ENCODE assay signal across 8 mouse cellular contexts in the genomic region with DNA sequence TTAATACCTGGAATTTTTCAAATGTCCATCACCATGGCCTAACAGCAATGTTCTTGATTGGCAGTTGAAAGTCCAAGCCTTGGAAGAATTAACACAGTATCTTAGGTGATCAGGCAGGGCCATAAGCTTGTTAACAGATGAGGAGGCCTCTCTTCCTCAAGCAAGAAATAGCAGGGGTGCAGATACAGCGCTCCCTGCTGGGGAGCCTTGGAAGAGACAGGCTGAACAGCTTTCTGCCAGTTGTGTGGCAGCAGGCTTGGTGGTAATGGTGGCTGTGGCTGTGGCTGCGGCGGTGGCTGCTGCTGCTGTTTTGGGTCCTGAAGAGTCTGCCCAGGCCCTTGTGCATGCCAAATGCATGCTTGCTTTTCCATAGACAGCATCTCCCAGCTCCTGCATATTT.
DNase-seq lines count a peak whose midpoint lies in the region; ATAC-seq lines count a peak whose summit lies in the region.

No protein-coding gene starts in this region.

- H3K4me3 ChIP-seq in embryonic facial prominence, embryonic 14.5 days (ENCODE audit: low read depth, low read length): no peak overlapping the region
- H3K4me3 ChIP-seq in intestine, embryonic 14.5 days (ENCODE audit: low read depth, low read length): no peak overlapping the region

- no peaks in the 10 kb centered on the region for H3K27me3 ChIP-seq in embryonic facial prominence, embryonic 14.5 days (replicated peaks; ENCODE audit: control insufficient read depth, insufficient read depth, low read length)
- no peaks in the 10 kb centered on the region for H3K27me3 ChIP-seq in intestine, embryonic 14.5 days (replicated peaks; ENCODE audit: control insufficient read depth, insufficient read depth, low read length)

- no peaks in the 10 kb centered on the region for H3K4me1 ChIP-seq in embryonic facial prominence, embryonic 14.5 days (ENCODE audit: control insufficient read depth, insufficient read depth, low read length)
- no peaks in the 10 kb centered on the region for H3K4me1 ChIP-seq in intestine, embryonic 14.5 days (replicated peaks; ENCODE audit: control insufficient read depth, insufficient read depth, low read length)

- no peak overlapping the region for H3K4me2 ChIP-seq in embryonic facial prominence, embryonic 14.5 days (ENCODE audit: low read depth, low read length)
- H3K4me2 ChIP-seq in intestine, embryonic 14.5 days (ENCODE audit: low read length): no peak overlapping the region

- peaks cover 68% of the 10 kb centered on the region for H3K36me3 ChIP-seq in embryonic facial prominence, embryonic 14.5 days (ENCODE audit: control insufficient read depth, insufficient read depth, low read length)
- H3K36me3 ChIP-seq in intestine, embryonic 14.5 days (ENCODE audit: control insufficient read depth, insufficient read depth, low read length): peaks cover 71% of the 10 kb centered on the region

- no peak overlapping the region for H3K27ac ChIP-seq in embryonic facial prominence, embryonic 14.5 days (replicated peaks; ENCODE audit: low read depth, low read length)
- no peak overlapping the region for H3K27ac ChIP-seq in intestine, embryonic 14.5 days (ENCODE audit: low read depth)

- 65% methylated on average over 3 of the region's 3 CpGs for WGBS in embryonic facial prominence, embryonic 14.5 days
- WGBS in intestine, embryonic 14.5 days: 81% methylated on average over 3 of the region's 3 CpGs

- H3K9ac ChIP-seq in embryonic facial prominence, embryonic 14.5 days (ENCODE audit: low read depth, low read length): no peak overlapping the region
- no peak overlapping the region for H3K9ac ChIP-seq in intestine, embryonic 14.5 days (ENCODE audit: low read length)

- no peaks in the 10 kb centered on the region for H3K9me3 ChIP-seq in embryonic facial prominence, embryonic 14.5 days (ENCODE audit: control insufficient read depth, low read length)
- no peaks in the 10 kb centered on the region for H3K9me3 ChIP-seq in intestine, embryonic 14.5 days (ENCODE audit: control insufficient read depth, low read length)

- ATAC-seq in activated CD4-positive, CD25-positive, alpha-beta regulatory T cell, adult 4 months: peak; percentile 65
- 0 out of 2 replicates have a peak, but pooled peaks have one; percentile 51 for ATAC-seq in embryonic facial prominence, embryonic 14.5 days (ENCODE audit: low read depth)
- ATAC-seq in intestine, embryonic 14.5 days (replicated peaks; ENCODE audit: low FRiP score, low TSS enrichment, low read depth): no peak

- DNase-seq in right cerebral cortex, postnatal 4 days: peak; percentile 30
- no peak for DNase-seq in right cerebral cortex, adult 18-20 months
- DNase-seq in embryonic facial prominence, embryonic 14.5 days (ENCODE audit: low spot score): no peak
- DNase-seq in intestine, embryonic 14.5 days (ENCODE audit: low spot score): peak; percentile 79
- peak; percentile 62 to 72 for DNase-seq in lung, adult 18-20 months
- peak; percentile 45 for DNase-seq in retina, postnatal 7 days (ENCODE audit: low read depth, low spot score)
- DNase-seq in frontal cortex, postnatal 25 days (ENCODE audit: low spot score in 2 of 2): no peak

Comparison
In these comparisons a context has a peak if more than half of its experiments do, and no peak if none do; other contexts are left out.
1. DNase-seq: peak in right cerebral cortex, postnatal 4 days (single experiment), intestine, embryonic 14.5 days (single experiment), lung, adult 18-20 months (2 of 2) and retina, postnatal 7 days (single experiment); none in right cerebral cortex, adult 18-20 months (single experiment), embryonic facial prominence, embryonic 14.5 days (single experiment) and frontal cortex, postnatal 25 days (0 of 2).